Mouse (Mus musculus) kidney, adult 2 months (tissue): ENCODE measurements around the gene Kat2b. TPM values are rescaled to one million over a fixed set of nuclear protein-coding genes. Genes with fewer than 3 reads are reported as not detected.
A peak's percentile ranks its signal among the peaks of the same experiment; 100 is the strongest.

Experiments
- DNase-seq: peaks from one replicate; pipeline ENCODE4 v3.0.0; 2021
- H3K27ac ChIP-seq: fragments of 200-500 bp; 2 replicates; pipeline ENCODE4 v1.5.1; 2012; ENCODE audit warnings: low read depth, low read length, control low read depth, inconsistent platforms; ENCODE audit not compliant: insufficient read depth
- H3K27me3 ChIP-seq: fragments of 200-500 bp; replicated peaks from 2 replicates; pipeline ENCODE4 v1.6.1; 2012; ENCODE audit warnings: mild to moderate bottlenecking, moderate library complexity, low read length, inconsistent platforms; ENCODE audit not compliant: control insufficient read depth, insufficient read depth
- H3K36me3 ChIP-seq: fragments of 200-500 bp; 2 replicates; pipeline ENCODE4 v1.6.1; 2012; ENCODE audit warnings: mild to moderate bottlenecking, moderate library complexity, low read length, inconsistent platforms; ENCODE audit not compliant: control insufficient read depth, insufficient read depth
- H3K4me1 ChIP-seq: fragments of 200-500 bp; 2 replicates; pipeline ENCODE4 v1.6.1; 2011; ENCODE audit warnings: low read length; ENCODE audit not compliant: control insufficient read depth, insufficient read depth
- H3K4me3 ChIP-seq: fragments of 200-500 bp; 2 replicates; pipeline ENCODE4 v1.5.1; 2011; ENCODE audit warnings: mild to moderate bottlenecking, low read depth, low read length, control low read depth; ENCODE audit not compliant: insufficient read depth
- CTCF ChIP-seq: fragments of 200-500 bp; conservative IDR thresholded peaks from 2 replicates; pipeline ENCODE4 v1.5.1; 2011; ENCODE audit warnings: low read depth, mild to moderate bottlenecking, control low read depth, low read length, moderate library complexity, mixed read lengths; ENCODE audit not compliant: insufficient read depth, insufficient read length
- POLR2A ChIP-seq: fragments of 200-500 bp; IDR thresholded peaks from one replicate; pipeline ENCODE4 v1.6.1; 2011; ENCODE audit warnings: low read depth, low read length, control low read depth
- WGBS: fragments of 180-500 bp; shearing (Covaris S2); methylation state at CpG from one replicate; pipeline ENCODE4 v1.1.7; 2018; 5-methylcytosine and 5-hydroxymethylcytosine counted together
- polyA plus RNA-seq: library from polyadenylated mRNA; depleted of rRNA; stranded (reverse); fragments of >200 nt; gene quantifications from 2 replicates; pipeline ENCODE4 v1.2.3, GENCODE M21; 2012

The Kat2b gene
- polyA plus RNA-seq, 1 experiment: 15.5 TPM

DNA sequence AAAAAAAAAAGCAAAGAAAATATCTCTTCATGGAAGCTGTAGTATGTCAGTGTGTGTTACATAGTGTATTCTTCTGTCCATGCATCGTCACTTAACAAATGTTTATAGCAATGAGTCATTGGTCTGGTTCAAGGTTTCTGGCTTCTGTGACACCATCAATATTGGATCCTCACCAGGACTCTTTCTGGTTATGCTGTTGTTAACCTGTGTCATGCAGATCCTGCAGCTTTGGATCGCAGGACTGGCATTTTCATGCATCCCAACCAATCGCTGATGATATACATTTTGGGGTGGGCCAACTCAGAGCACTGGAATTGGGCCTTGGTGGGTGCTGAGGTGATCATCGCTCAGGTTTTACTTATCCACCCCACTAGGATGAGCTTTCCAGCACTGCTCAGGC lies 24.1 kb upstream of the Kat2b start:
- DNase-seq: no peak
- 99% methylated on average over 4 of the region's 4 CpGs for WGBS
- Histone ChIP-seq H3K4me3 (no peak overlapping the region), H3K27ac (no peak overlapping the region), H3K27me3 (no peaks in the 10 kb centered on the region), H3K4me1 (no peaks in the 10 kb centered on the region), H3K36me3 (no peaks in the 10 kb centered on the region)
- TF ChIP-seq CTCF (no peak), POLR2A (no peak)

DNA sequence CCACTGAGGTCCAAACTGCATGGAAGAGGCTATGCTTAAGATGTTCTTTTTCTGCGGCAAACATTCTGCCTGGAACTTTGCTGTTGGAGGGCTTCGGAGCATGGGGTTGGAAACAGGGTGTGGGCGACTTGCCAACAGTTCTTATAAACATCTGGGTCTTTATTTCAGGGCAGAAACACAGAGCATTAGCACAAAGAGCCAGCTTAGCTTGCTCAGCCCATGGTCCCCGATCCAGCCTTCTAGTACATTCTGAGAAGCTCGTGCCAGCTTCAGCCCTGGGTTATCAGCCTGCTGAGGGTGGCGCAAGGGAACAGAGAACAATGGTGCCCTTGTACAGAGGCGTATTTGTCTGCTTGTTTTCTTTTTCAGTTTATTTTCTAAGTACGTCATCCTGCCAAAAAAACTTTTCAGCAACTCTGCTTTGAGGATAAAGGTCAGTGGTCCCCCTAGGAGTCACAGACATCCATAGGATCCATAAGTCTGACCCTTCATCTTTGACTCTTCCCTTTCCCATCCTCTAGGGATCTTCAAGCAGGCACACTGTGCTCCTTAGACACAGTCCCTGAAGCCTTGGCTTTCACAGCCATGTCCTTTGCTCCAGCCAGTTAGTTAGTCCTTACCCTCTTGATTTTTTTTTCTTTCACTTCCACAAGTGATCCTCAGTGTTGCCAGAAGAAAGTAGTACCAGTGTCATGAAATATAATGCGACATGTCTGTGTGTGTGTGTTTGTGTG lies 22.9 kb upstream of the Kat2b start:
- WGBS: 76% methylated on average over 9 of the region's 9 CpGs
- Histone ChIP-seq H3K4me1 (no peaks in the 10 kb centered on the region), H3K27me3 (no peaks in the 10 kb centered on the region), H3K27ac (no peak overlapping the region), H3K36me3 (no peaks in the 10 kb centered on the region), H3K4me3 (no peak overlapping the region)
- no peak for TF ChIP-seq CTCF
- no peak for TF ChIP-seq POLR2A
- no peak for DNase-seq

DNA sequence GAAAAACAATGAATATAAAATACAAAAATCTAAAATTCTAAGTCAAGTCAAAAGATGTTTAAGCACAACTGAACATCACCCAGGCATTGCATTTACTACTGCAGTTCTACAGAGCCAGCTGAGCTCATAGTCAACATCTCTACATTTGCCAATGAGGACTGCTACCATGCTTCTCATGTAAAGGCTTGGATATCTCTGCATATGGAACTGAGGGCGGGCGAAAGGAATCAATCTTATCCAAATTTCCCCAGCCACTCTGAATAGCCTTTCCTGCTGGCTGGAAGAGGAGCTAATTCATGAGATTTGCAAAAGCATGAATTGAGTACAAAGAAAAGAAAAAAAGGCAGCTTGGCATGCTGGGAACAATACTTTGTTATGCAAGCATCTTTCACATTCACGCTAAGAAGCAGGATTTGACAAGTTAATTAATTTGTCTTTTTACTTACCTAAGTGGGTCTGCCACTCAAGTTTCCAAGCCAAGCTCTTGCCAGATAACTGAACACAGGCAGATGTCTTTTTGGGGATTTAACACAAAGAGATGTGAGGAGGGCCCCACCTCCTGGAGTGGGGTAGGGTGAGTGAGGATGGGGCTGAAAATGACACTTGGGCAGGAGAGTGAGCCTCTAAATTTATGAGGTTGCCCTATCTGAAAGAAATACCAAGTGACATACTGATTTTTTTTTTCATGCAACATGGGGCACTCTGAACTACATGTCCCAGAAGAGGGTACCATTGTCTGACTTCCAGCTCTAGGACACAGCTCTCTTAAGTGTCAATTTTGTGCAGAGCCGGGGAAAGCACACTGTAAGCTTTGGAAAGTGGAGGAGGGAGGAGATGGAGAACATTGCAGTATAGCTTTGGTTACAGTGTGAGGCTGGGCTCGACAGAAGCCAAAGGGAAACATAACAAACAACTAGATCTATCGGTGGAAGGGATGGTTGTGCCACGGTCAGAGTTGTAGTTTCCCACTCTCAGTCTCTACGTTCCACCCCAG lies 15.1 kb upstream of the Kat2b start:
- no peaks in the 10 kb centered on the region for H3K27me3 ChIP-seq
- H3K36me3 ChIP-seq: no peaks in the 10 kb centered on the region
- DNase-seq: no peak
- TF ChIP-seq CTCF (no peak), POLR2A (no peak)
- no peaks in the 10 kb centered on the region for H3K4me1 ChIP-seq
- no peak overlapping the region for H3K4me3 ChIP-seq
- WGBS: 75% methylated on average over 8 of the region's 8 CpGs
- no peak overlapping the region for H3K27ac ChIP-seq

GRCm38 (mm10) chr17:53554088-53554487 lies 12.6 kb upstream of the Kat2b start:
- DNase-seq: peak; percentile 32
- H3K27ac ChIP-seq: no peak overlapping the region
- no peak overlapping the region for H3K4me3 ChIP-seq
- H3K27me3 ChIP-seq: no peaks in the 10 kb centered on the region
- no peaks in the 10 kb centered on the region for H3K36me3 ChIP-seq
- H3K4me1 ChIP-seq: no peaks in the 10 kb centered on the region
- TF ChIP-seq CTCF (peak; percentile 56), POLR2A (no peak)
- WGBS: 63% methylated on average over 4 of the region's 4 CpGs

DNA sequence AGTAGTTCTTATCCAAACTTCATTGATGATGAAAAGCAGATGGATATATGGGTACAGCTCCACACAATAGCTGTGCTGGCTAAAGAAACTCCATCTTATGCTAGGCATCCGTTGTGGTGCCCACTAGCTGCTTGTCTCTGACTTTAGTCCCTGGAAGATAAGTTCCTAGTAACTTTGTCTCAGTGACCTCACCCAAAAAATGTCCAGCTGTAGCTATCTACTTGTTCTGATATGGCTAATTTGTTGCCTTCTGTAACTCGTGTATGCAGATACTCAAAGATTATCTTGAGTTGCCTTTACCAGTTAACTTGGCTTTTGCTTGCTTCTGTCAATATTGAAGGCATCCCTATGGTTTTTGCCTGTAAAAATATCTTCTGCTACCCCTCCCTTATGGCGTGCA lies 11.8 kb upstream of the Kat2b start:
- WGBS: 88% methylated on average over 3 of the region's 3 CpGs

GRCm38 (mm10) chr17:53557443-53557842 lies 9.2 kb upstream of the Kat2b start:
- H3K36me3 ChIP-seq: no peaks in the 10 kb centered on the region
- H3K4me1 ChIP-seq: no peaks in the 10 kb centered on the region
- TF ChIP-seq CTCF (no peak), POLR2A (no peak)
- no peak for DNase-seq
- H3K4me3 ChIP-seq: no peak overlapping the region
- H3K27ac ChIP-seq: no peak overlapping the region
- 82% methylated on average over 3 of the region's 3 CpGs for WGBS
- no peaks in the 10 kb centered on the region for H3K27me3 ChIP-seq

More for the DNA sequence above, 11.8 kb upstream of the Kat2b start:
- TF ChIP-seq CTCF (no peak), POLR2A (no peak)
- Histone ChIP-seq H3K36me3 (no peaks in the 10 kb centered on the region), H3K27ac (no peak overlapping the region), H3K4me3 (no peak overlapping the region), H3K27me3 (no peaks in the 10 kb centered on the region), H3K4me1 (no peaks in the 10 kb centered on the region)
- DNase-seq: no peak

DNA sequence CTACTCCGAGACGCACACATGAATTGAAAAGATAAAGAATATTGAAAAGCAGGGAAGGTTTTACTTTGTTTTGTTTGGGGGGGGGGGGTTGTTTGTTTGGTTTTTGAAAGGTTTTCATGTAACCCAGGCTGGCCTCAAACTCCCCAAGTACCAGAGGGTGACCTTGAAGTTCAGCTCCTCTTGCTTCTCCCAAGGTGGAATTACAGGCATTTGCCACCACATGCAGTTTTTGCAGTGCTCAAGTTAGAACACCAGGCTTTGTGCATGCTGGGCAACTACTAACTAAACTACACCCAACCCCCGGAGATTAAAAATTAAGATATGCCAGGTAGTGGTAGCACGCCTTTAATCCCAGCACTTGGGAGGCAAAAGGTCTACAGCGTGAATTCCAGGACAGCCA lies 7.0 kb upstream of the Kat2b start:
- no peak for TF ChIP-seq CTCF
- TF ChIP-seq POLR2A: no peak
- H3K36me3 ChIP-seq: no peaks in the 10 kb centered on the region
- DNase-seq: no peak
- H3K4me3 ChIP-seq: no peak overlapping the region
- 76% methylated on average over 5 of the region's 5 CpGs for WGBS
- H3K27ac ChIP-seq: no peak overlapping the region
- H3K27me3 ChIP-seq: no peaks in the 10 kb centered on the region
- no peaks in the 10 kb centered on the region for H3K4me1 ChIP-seq
